12 mouse cellular contexts compared by ENCODE assay signal in genomic region chr6:146159641-146160040, GRCm38 (mm10).
A peak's percentile ranks its signal among the peaks of the same experiment; 100 is the strongest.
DNase-seq lines count a peak whose midpoint lies in the region.
"Had no signal": no experiment of that assay in that cellular context is flagged by ENCODE, and none has a peak within 500 bp of the region (broad histone marks: within the 10 kb centered on the region; RNA-seq: fewer than 3 reads in every experiment).

No protein-coding gene starts in this region.

- peak; percentile 59 to 63 for DNase-seq in cerebellum, postnatal 10 days
- no peak for DNase-seq in cerebellum, postnatal 4 days (ENCODE audit: low spot score in 2 of 2)
- DNase-seq in layer of hippocampus, adult 9-11 months, result peak; percentile 39
- DNase-seq in layer of hippocampus, postnatal 36 days, result no peak
- DNase-seq in cerebellum, postnatal 14 days, result peak; percentile 56 to 67
- peak; percentile 52 to 55 for DNase-seq in cerebellum, postnatal 36 days
- no peak for DNase-seq in kidney, adult 11 months
- DNase-seq: gastrocnemius, postnatal 10 days; kidney, adult 2 months; kidney, postnatal 14 days; retina, postnatal 1 day; spleen, adult 18-20 months had no signal

Comparison
In these comparisons a context has a peak if more than half of its experiments do, and no peak if none do; other contexts are left out.
1. DNase-seq: peak in cerebellum, postnatal 10 days (2 of 2), layer of hippocampus, adult 9-11 months (single experiment), cerebellum, postnatal 14 days (2 of 2) and cerebellum, postnatal 36 days (2 of 2); none in cerebellum, postnatal 4 days (0 of 2), layer of hippocampus, postnatal 36 days (0 of 2) and kidney, adult 11 months (single experiment).